Mouse (Mus musculus) ES-Bruce4 (cell line): ENCODE measurements around the gene Nmnat2.

Experiments used
- CTCF ChIP-seq: IDR thresholded peaks from one replicate; pipeline ENCODE4 v1.8.1; 2011; ENCODE audit warnings: low read depth, low read length
- POLR2A ChIP-seq: IDR thresholded peaks from one replicate; pipeline ENCODE4 v1.8.1; 2011; ENCODE audit warnings: low read length; ENCODE audit not compliant: insufficient read depth

DNA sequence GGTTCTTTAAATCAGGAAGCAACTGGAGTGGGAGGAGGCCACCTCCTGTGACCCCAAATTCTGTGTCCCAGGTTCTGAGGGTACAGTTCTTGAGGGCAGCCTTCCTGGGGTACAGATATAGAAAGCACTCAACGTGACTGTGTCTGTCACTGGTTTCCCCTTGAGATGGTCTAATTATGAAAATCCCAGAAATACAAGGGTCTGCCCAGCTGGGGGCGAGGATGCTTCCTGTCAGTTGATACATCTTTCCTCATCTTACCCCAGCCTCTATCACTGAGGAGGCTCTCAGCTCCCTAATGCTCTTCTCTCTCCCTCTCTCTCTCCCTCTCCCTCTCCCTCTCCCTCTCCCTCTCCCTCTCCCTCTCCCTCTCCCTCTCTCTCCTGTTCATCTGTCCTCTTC, 135.3 kb downstream of the Nmnat2 start:
- no peak for TF ChIP-seq CTCF
- no peak for TF ChIP-seq POLR2A
